Mouse (Mus musculus) liver, embryonic 11.5 days (tissue): ENCODE measurements around the gene Naf1. TPM values are rescaled to one million over a fixed set of nuclear protein-coding genes. Genes with fewer than 3 reads are reported as not detected.

Source experiments
- ATAC-seq: fragments of 200-750 bp; cut with Nextera tagmentation; replicated peaks from 2 replicates; pipeline ENCODE4 v1.8.0; 2017; ENCODE audit warnings: moderate number of reproducible peaks, mild to moderate bottlenecking, moderate TSS enrichment, moderate library complexity; ENCODE audit not compliant: low FRiP score
- DNase-seq: peaks from one replicate; pipeline ENCODE4 v3.0.0-alpha.2; 2017; ENCODE audit warnings: low spot score
- H3K27ac ChIP-seq: fragments of 300-500 bp; sonication (generic); 2 replicates; pipeline ENCODE4 v1.5.1; 2014; ENCODE audit warnings: mild to moderate bottlenecking, low read depth, low read length, control low read depth
- H3K27me3 ChIP-seq: fragments of 300-500 bp; sonication (generic); replicated peaks from 2 replicates; pipeline ENCODE4 v1.6.1; 2014; ENCODE audit warnings: low read length, mixed read lengths; ENCODE audit not compliant: control insufficient read depth, insufficient read depth
- H3K36me3 ChIP-seq: fragments of 300-500 bp; sonication (generic); 2 replicates; pipeline ENCODE4 v1.6.1; 2014; ENCODE audit warnings: mild to moderate bottlenecking, low read length, moderate library complexity, mixed read lengths; ENCODE audit not compliant: control insufficient read depth, insufficient read depth
- H3K4me1 ChIP-seq: fragments of 300-500 bp; sonication (generic); replicated peaks from 2 replicates; pipeline ENCODE4 v1.6.1; 2014; ENCODE audit warnings: low read length, mixed read lengths; ENCODE audit not compliant: control insufficient read depth, insufficient read depth
- H3K4me2 ChIP-seq: fragments of 300-500 bp; sonication (generic); 2 replicates; pipeline ENCODE4 v1.6.1; 2014; ENCODE audit warnings: mild to moderate bottlenecking, control low read depth, moderate library complexity
- H3K4me3 ChIP-seq: fragments of 300-500 bp; sonication (generic); 2 replicates; pipeline ENCODE4 v1.5.1; 2014; ENCODE audit warnings: low read depth, low read length, control low read depth
- H3K9ac ChIP-seq: fragments of 300-500 bp; sonication (generic); 2 replicates; pipeline ENCODE4 v1.6.1; 2014; ENCODE audit warnings: low read depth, low read length, control low read depth
- H3K9me3 ChIP-seq: fragments of 300-500 bp; sonication (generic); 2 replicates; pipeline ENCODE4 v1.6.1; 2016; ENCODE audit warnings: low read length, inconsistent platforms, mixed read lengths; ENCODE audit not compliant: control insufficient read depth
- WGBS: fragments of 180-500 bp; shearing (Covaris S2); extraction: QIAGEN DNeasy Blood & Tissue Kit; methylation state at CpG from one replicate; pipeline ENCODE4 v1.1.7; 2014; 5-methylcytosine and 5-hydroxymethylcytosine counted together
- polyA plus RNA-seq: library from polyadenylated mRNA; unstranded; fragments of >200 nt; fragmentation: Nextera tagmentation; extraction: Ambion mirVana; gene quantifications from 2 replicates; pipeline ENCODE4 v1.2.1, GENCODE M21; 2014

The Naf1 gene
- polyA plus RNA-seq, 1 experiment from 2014 or later, result 7.9 TPM

GRCm38 (mm10) chr8:66891879-66892278 is 31.9 kb downstream of the Naf1 start:
- Histone ChIP-seq H3K4me1 (no peaks in the 10 kb centered on the region), H3K9me3 (no peaks in the 10 kb centered on the region), H3K27me3 (no peaks in the 10 kb centered on the region), H3K4me3 (no peak overlapping the region), H3K27ac (no peak overlapping the region), H3K9ac (no peak overlapping the region), H3K4me2 (no peak overlapping the region), H3K36me3 (peaks cover 2% of the 10 kb centered on the region; the same call in 1 of the 2 replicates)
- no peak for ATAC-seq
- DNase-seq, result no peak
- 87% methylated on average over 2 of the region's 2 CpGs for WGBS

- H3K27ac ChIP-seq, result no peak overlapping the region
- H3K27me3 ChIP-seq, result no peaks in the 10 kb centered on the region
- no peaks in the 10 kb centered on the region for H3K4me1 ChIP-seq
- DNase-seq (no peak), ATAC-seq (no peak)
- WGBS, result 75% methylated on average over 2 of the region's 2 CpGs
- H3K9me3 ChIP-seq, result no peaks in the 10 kb centered on the region
- no peak overlapping the region for H3K9ac ChIP-seq
- no peak overlapping the region for H3K4me2 ChIP-seq
- H3K36me3 ChIP-seq, result no peaks in the 10 kb centered on the region
- no peak overlapping the region for H3K4me3 ChIP-seq
These were observed 45.0 kb downstream of the Naf1 start for GRCm38 (mm10) chr8:66905000-66905399.

GRCm38 (mm10) chr8:66905557-66905956 is 45.5 kb downstream of the Naf1 start:
- Histone ChIP-seq H3K27ac (no peak overlapping the region), H3K4me1 (no peaks in the 10 kb centered on the region), H3K9ac (no peak overlapping the region), H3K36me3 (no peaks in the 10 kb centered on the region), H3K4me2 (no peak overlapping the region), H3K4me3 (no peak overlapping the region), H3K9me3 (no peaks in the 10 kb centered on the region), H3K27me3 (no peaks in the 10 kb centered on the region)
- WGBS, result 84% methylated on average over 4 of the region's 4 CpGs
- ATAC-seq (no peak), DNase-seq (no peak)

GRCm38 (mm10) chr8:66906116-66906515 is 46.1 kb downstream of the Naf1 start:
- H3K4me3 ChIP-seq, result no peak overlapping the region
- no peaks in the 10 kb centered on the region for H3K27me3 ChIP-seq
- H3K4me1 ChIP-seq, result no peaks in the 10 kb centered on the region
- H3K36me3 ChIP-seq, result no peaks in the 10 kb centered on the region
- no peaks in the 10 kb centered on the region for H3K9me3 ChIP-seq
- H3K4me2 ChIP-seq, result no peak overlapping the region
- no peak for DNase-seq
- ATAC-seq, result no peak
- 84% methylated on average over 8 of the region's 8 CpGs for WGBS
- no peak overlapping the region for H3K9ac ChIP-seq
- H3K27ac ChIP-seq, result no peak overlapping the region

GRCm38 (mm10) chr8:66910684-66911083 is 50.7 kb downstream of the Naf1 start:
- Histone ChIP-seq H3K27ac (no peak overlapping the region), H3K27me3 (no peaks in the 10 kb centered on the region), H3K36me3 (no peaks in the 10 kb centered on the region), H3K4me2 (no peak overlapping the region), H3K9ac (no peak overlapping the region), H3K9me3 (no peaks in the 10 kb centered on the region), H3K4me1 (no peaks in the 10 kb centered on the region), H3K4me3 (no peak overlapping the region)
- DNase-seq (no peak), ATAC-seq (no peak)
- 50% methylated on average over 6 of the region's 6 CpGs for WGBS

- no peak overlapping the region for H3K4me3 ChIP-seq
- DNase-seq (no peak), ATAC-seq (peak; percentile 34; the same call in 1 of the 2 replicates)
- H3K36me3 ChIP-seq, result no peaks in the 10 kb centered on the region
- no peak overlapping the region for H3K4me2 ChIP-seq
- H3K9ac ChIP-seq, result no peak overlapping the region
- H3K27ac ChIP-seq, result no peak overlapping the region
- H3K4me1 ChIP-seq, result no peaks in the 10 kb centered on the region
- WGBS, result 60% methylated on average over 14 of the region's 14 CpGs
- H3K9me3 ChIP-seq, result no peaks in the 10 kb centered on the region
- H3K27me3 ChIP-seq, result no peaks in the 10 kb centered on the region
These were observed 53.9 kb downstream of the Naf1 start for GRCm38 (mm10) chr8:66913616-66914536.

- Histone ChIP-seq H3K9me3 (no peaks in the 10 kb centered on the region), H3K9ac (no peak overlapping the region), H3K4me3 (no peak overlapping the region), H3K4me1 (no peaks in the 10 kb centered on the region), H3K27ac (no peak overlapping the region), H3K4me2 (no peak overlapping the region), H3K36me3 (no peaks in the 10 kb centered on the region), H3K27me3 (no peaks in the 10 kb centered on the region)
- 65% methylated on average over 7 of the region's 7 CpGs for WGBS
- DNase-seq (no peak), ATAC-seq (no peak)
These were observed 56.0 kb downstream of the Naf1 start for GRCm38 (mm10) chr8:66916056-66916455.

- 70% methylated on average over 6 of the region's 6 CpGs for WGBS
- no peak for DNase-seq
- H3K27ac ChIP-seq, result no peak overlapping the region
- H3K4me2 ChIP-seq, result no peak overlapping the region
- H3K9ac ChIP-seq, result no peak overlapping the region
- no peaks in the 10 kb centered on the region for H3K4me1 ChIP-seq
- H3K9me3 ChIP-seq, result no peaks in the 10 kb centered on the region
- no peak overlapping the region for H3K4me3 ChIP-seq
- H3K27me3 ChIP-seq, result no peaks in the 10 kb centered on the region
- H3K36me3 ChIP-seq, result no peaks in the 10 kb centered on the region
- ATAC-seq, result no peak
These were observed 57.9 kb downstream of the Naf1 start for GRCm38 (mm10) chr8:66917695-66918467.
